Mouse (Mus musculus): Measurements from ENCODE around the gene Polrmt.

DNA sequence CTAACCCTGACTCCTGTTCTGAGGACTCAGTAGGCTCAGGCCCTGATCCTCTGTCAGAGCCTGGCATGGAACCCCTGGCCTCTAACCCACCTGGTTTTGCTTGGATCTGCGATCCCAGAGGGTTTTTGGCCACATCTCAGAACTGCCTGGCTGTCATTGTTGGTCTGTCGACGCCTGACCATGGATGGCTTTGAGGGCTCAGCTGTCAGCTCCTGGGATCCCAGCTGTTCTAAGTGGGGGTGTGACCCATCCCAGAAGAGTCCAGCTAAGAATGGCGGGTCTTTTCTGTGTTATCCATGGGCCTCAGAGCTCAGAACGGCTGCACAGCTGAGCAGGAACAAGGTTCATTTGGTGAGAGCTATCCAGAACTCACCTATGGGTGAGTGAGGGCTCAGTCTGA, 25.3 kb downstream of the Polrmt start:
- TF ChIP-seq CTCF (conservative IDR thresholded peaks at IDR 0.05; ENCODE audit: low read length), result no peak
- no peak for TF ChIP-seq NANOG (IDR thresholded peaks at IDR 0.05; ENCODE audit: borderline replicate concordance, low read length)

Measured in E14TG2a.4 (cell line).